ENCODE assay signal across 8 mouse cellular contexts in genomic region chr4:46601844-46602423, GRCm38 (mm10). TPM values are rescaled to one million over a fixed set of nuclear protein-coding genes. Genes with fewer than 3 reads are reported as not detected.
DNase-seq lines count a peak whose midpoint lies in the region; ATAC-seq lines count a peak whose summit lies in the region.

TSS of gene Coro2a (minus strand) at chr4:46602202.

- peaks cover 19% of the 10 kb centered on the region for H3K27me3 ChIP-seq in megakaryocyte, embryonic 14.5 days (replicated peaks)

- H3K9me3 ChIP-seq in megakaryocyte, embryonic 14.5 days: no peaks in the 10 kb centered on the region

- H3K4me3 ChIP-seq in megakaryocyte, embryonic 14.5 days (replicated peaks): peak within 1 kb of the TSS; percentile 94

- H3K4me1 ChIP-seq in megakaryocyte, embryonic 14.5 days: peaks cover 61% of the 10 kb centered on the region

- peaks cover 31% of the 10 kb centered on the region for H3K36me3 ChIP-seq in megakaryocyte, embryonic 14.5 days (replicated peaks; ENCODE audit: low read length)

- DNase-seq in adrenal gland, adult 18-20 months (ENCODE audit: low spot score in 2 of 2): peak; percentile 88 to 90
- DNase-seq in embryo, embryonic 10.5 days (ENCODE audit: low spot score): peak; percentile 87
- DNase-seq in gastrocnemius, postnatal 14 days: peak; percentile 78
- peak; percentile 59 to 88 for DNase-seq in left cerebral cortex, adult 9 months (ENCODE audit: low spot score in 2 of 2)
- peak; percentile 90 for DNase-seq in right cerebral cortex, postnatal 10 days (ENCODE audit: low spot score in 2 of 2)
- peak; percentile 88 for DNase-seq in urinary bladder, postnatal 14 days (ENCODE audit: low spot score)

- peak; percentile 83 for ATAC-seq in inflammation-experienced regulatory T-cells, adult 6 months

- intact Hi-C loops in gastrocnemius, postnatal 14 days (cut with DNase I; ENCODE audit: low total_unique reads): loop anchor here (10.0 kb wide), 1 partner anchor 433 kb away; no protein-coding TSS in a partner anchor

RNA-seq across cellular contexts. Expression of gene Coro2a, which starts in this region (rescaled TPM):
- 1 to 10 TPM; 2.1 to 2.6 TPM for total RNA-seq in adrenal gland, adult 18-20 months (2021)
- under 1 TPM; 0.27 to 0.66 TPM for total RNA-seq in gastrocnemius, postnatal 14 days (2021)
- polyA plus RNA-seq in inflammation-experienced regulatory T-cells, adult 6 months (2017; shearing (Covaris generic)): 100 to 1,000 TPM in 2 of 3 experiments, 10 to 100 TPM in 1; 81.9 to 140 (median 126) TPM
- 29.8 and 31.3 TPM in 2 replicates for polyA plus RNA-seq in megakaryocyte, embryonic 14.5 days (2012; ENCODE audit: insufficient read depth, low replicate concordance)

Comparison
In these comparisons a context has a peak if more than half of its experiments do, and no peak if none do; other contexts are left out.
1. Peak in every context shown above with its lines: DNase-seq, ATAC-seq and H3K4me3 ChIP-seq.
2. Peak in DNase-seq in gastrocnemius, postnatal 14 days; RNA of the gene not detected or under 1 TPM.